Mouse (Mus musculus) liver, embryonic 12.5 days (tissue): Measurements from ENCODE around the gene Fam189b. TPM values are rescaled to one million over a fixed set of nuclear protein-coding genes. Genes with fewer than 3 reads are reported as not detected.
A peak's percentile ranks its signal among the peaks of the same experiment; 100 is the strongest.
"Not testable (repeated sequence)": the region's sequence is repeated elsewhere in the genome, so short reads cannot be mapped to it uniquely, and the experiment has no call there.

ENCODE experiments used
- ATAC-seq: fragments of 200-750 bp; cut with Nextera tagmentation; 2 replicates; pipeline ENCODE4 v1.8.0; 2017; ENCODE audit warnings: moderate number of reproducible peaks, mild to moderate bottlenecking, moderate library complexity
- H3K27ac ChIP-seq: fragments of 300-500 bp; sonication (generic); 2 replicates; pipeline ENCODE4 v1.5.1; 2016; ENCODE audit warnings: mild to moderate bottlenecking
- H3K27me3 ChIP-seq: fragments of 300-500 bp; sonication (generic); replicated peaks from 2 replicates; pipeline ENCODE4 v1.6.1; 2016; ENCODE audit warnings: mild to moderate bottlenecking, moderate library complexity
- H3K36me3 ChIP-seq: fragments of 300-500 bp; sonication (generic); 2 replicates; pipeline ENCODE4 v1.6.1; 2016; ENCODE audit warnings: mild to moderate bottlenecking, moderate library complexity
- H3K4me1 ChIP-seq: fragments of 300-500 bp; sonication (generic); 2 replicates; pipeline ENCODE4 v1.6.1; 2016
- H3K4me2 ChIP-seq: fragments of 300-500 bp; sonication (generic); 2 replicates; pipeline ENCODE4 v1.6.1; 2016; ENCODE audit warnings: mild to moderate bottlenecking, moderate library complexity
- H3K4me3 ChIP-seq: fragments of 300-500 bp; sonication (generic); 2 replicates; pipeline ENCODE4 v1.5.1; 2016; ENCODE audit warnings: mild to moderate bottlenecking, moderate library complexity
- H3K9ac ChIP-seq: fragments of 300-500 bp; sonication (generic); 2 replicates; pipeline ENCODE4 v1.6.1; 2016; ENCODE audit warnings: mild to moderate bottlenecking, moderate library complexity
- H3K9me3 ChIP-seq: fragments of 300-500 bp; sonication (generic); replicated peaks from 2 replicates; pipeline ENCODE4 v1.6.1; 2016; ENCODE audit warnings: mild to moderate bottlenecking, moderate library complexity
- WGBS: fragments of 180-500 bp; shearing (Covaris S2); methylation state at CpG from one replicate; pipeline ENCODE4 v1.1.7; 2016; ENCODE audit not compliant: insufficient replicate concordance; 5-methylcytosine and 5-hydroxymethylcytosine counted together
- polyA plus RNA-seq: library from polyadenylated mRNA; unstranded; fragments of >200 nt; fragmentation: Nextera tagmentation; extraction: Ambion mirVana; gene quantifications from 2 replicates; pipeline ENCODE4 v1.2.1, GENCODE M21; 2016

The Fam189b gene
- polyA plus RNA-seq, 1 experiment from 2014 or later, result 6.6 TPM

GRCm38 (mm10) chr3:89158651-89159050 is 24.3 kb upstream of the Fam189b start:
- 21% methylated on average over 7 of the region's 7 CpGs for WGBS
- H3K4me1 ChIP-seq, result peaks cover 29% of the 10 kb centered on the region
- H3K27me3 ChIP-seq, result peaks cover 49% of the 10 kb centered on the region
- H3K36me3 ChIP-seq, result no peaks in the 10 kb centered on the region
- H3K9me3 ChIP-seq, result no peaks in the 10 kb centered on the region
- no peak overlapping the region for H3K9ac ChIP-seq
- H3K27ac ChIP-seq, result no peak overlapping the region
- peak overlapping the region; percentile 99; the same call in 1 of the 2 replicates for H3K4me2 ChIP-seq
- no peak for ATAC-seq
- H3K4me3 ChIP-seq, result no peak overlapping the region

- H3K4me1 ChIP-seq, result peaks cover 35% of the 10 kb centered on the region
- H3K27ac ChIP-seq, result no peak overlapping the region
- no peaks in the 10 kb centered on the region for H3K9me3 ChIP-seq
- peaks cover 44% of the 10 kb centered on the region for H3K27me3 ChIP-seq
- H3K4me2 ChIP-seq, result peak overlapping the region; percentile 99
- H3K9ac ChIP-seq, result peak overlapping the region; percentile 59; the same call in 1 of the 2 replicates
- ATAC-seq, result no peak
- peak overlapping the region; percentile 63 for H3K4me3 ChIP-seq
- 3% methylated on average over 13 of the region's 13 CpGs for WGBS
- H3K36me3 ChIP-seq, result no peaks in the 10 kb centered on the region
These were observed 23.7 kb upstream of the Fam189b start for GRCm38 (mm10) chr3:89159211-89159610.

- H3K9me3 ChIP-seq, result no peaks in the 10 kb centered on the region
- peak; percentile 48 for ATAC-seq
- WGBS, result under 1% methylated on average over 66 of the region's 66 CpGs
- peak within 1 kb of the TSS; percentile 59 for H3K9ac ChIP-seq
- H3K4me3 ChIP-seq, result peak within 1 kb of the TSS; percentile 63
- H3K4me2 ChIP-seq, result peak within 1 kb of the TSS; percentile 99
- H3K27ac ChIP-seq, result no peak within 1 kb of the TSS
- H3K4me1 ChIP-seq, result peaks cover 36% of the 10 kb centered on the region
- H3K36me3 ChIP-seq, result no peaks in the 10 kb centered on the region
- peaks cover 42% of the 10 kb centered on the region for H3K27me3 ChIP-seq
These were observed 23.2 kb upstream of the Fam189b start, which contains the start of gene Hcn3 for GRCm38 (mm10) chr3:89159616-89160344. Gene Hcn3 (minus strand): TSS chr3:89160196.

GRCm38 (mm10) chr3:89161207-89161606 is 21.7 kb upstream of the Fam189b start:
- H3K36me3 ChIP-seq, H3K9me3 ChIP-seq, ATAC-seq, H3K4me3 ChIP-seq, H3K4me2 ChIP-seq, H3K27ac ChIP-seq, H3K9ac ChIP-seq: not testable (repeated sequence)
- Histone ChIP-seq H3K4me1 (peaks cover 45% of the 10 kb centered on the region), H3K27me3 (peaks cover 30% of the 10 kb centered on the region)

- peaks cover 29% of the 10 kb centered on the region for H3K27me3 ChIP-seq
- no peak overlapping the region for H3K4me3 ChIP-seq
- H3K4me1 ChIP-seq, result peaks cover 51% of the 10 kb centered on the region
- no peak for ATAC-seq
- H3K9me3 ChIP-seq, result no peaks in the 10 kb centered on the region
- H3K36me3 ChIP-seq, result peaks cover 7% of the 10 kb centered on the region
- H3K4me2 ChIP-seq, result no peak overlapping the region
- no peak overlapping the region for H3K9ac ChIP-seq
- no peak overlapping the region for H3K27ac ChIP-seq
- WGBS, result 72% methylated on average over 4 of the region's 4 CpGs
These were observed 21.2 kb upstream of the Fam189b start for GRCm38 (mm10) chr3:89161786-89162185.

DNA sequence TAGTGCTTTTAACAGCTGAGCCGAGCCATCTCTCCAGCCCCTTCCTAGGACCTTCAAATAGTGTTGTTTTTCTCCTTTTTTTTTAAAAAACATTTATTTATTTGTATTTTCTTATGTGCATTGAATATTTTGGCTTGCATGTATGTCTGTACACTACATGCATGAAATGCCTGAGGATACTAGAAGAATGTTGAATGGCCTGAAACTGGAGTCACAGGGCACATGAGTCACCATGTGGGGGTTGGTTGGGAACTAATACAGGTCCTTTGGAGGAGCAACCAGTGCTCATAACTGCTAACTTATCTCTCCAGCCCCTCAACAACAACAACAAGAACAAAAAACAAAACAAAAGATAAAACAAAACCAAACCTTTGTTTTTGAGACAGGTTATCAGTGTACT is 19.8 kb upstream of the Fam189b start:
- no peak overlapping the region for H3K4me2 ChIP-seq
- H3K9me3 ChIP-seq, result no peaks in the 10 kb centered on the region
- peaks cover 20% of the 10 kb centered on the region for H3K36me3 ChIP-seq
- ATAC-seq, result no peak
- peaks cover 55% of the 10 kb centered on the region for H3K4me1 ChIP-seq
- WGBS, result 69% methylated on average over 1 of the region's 1 CpGs
- H3K9ac ChIP-seq, result no peak overlapping the region
- no peak overlapping the region for H3K4me3 ChIP-seq
- no peak overlapping the region for H3K27ac ChIP-seq
- peaks cover 18% of the 10 kb centered on the region for H3K27me3 ChIP-seq

DNA sequence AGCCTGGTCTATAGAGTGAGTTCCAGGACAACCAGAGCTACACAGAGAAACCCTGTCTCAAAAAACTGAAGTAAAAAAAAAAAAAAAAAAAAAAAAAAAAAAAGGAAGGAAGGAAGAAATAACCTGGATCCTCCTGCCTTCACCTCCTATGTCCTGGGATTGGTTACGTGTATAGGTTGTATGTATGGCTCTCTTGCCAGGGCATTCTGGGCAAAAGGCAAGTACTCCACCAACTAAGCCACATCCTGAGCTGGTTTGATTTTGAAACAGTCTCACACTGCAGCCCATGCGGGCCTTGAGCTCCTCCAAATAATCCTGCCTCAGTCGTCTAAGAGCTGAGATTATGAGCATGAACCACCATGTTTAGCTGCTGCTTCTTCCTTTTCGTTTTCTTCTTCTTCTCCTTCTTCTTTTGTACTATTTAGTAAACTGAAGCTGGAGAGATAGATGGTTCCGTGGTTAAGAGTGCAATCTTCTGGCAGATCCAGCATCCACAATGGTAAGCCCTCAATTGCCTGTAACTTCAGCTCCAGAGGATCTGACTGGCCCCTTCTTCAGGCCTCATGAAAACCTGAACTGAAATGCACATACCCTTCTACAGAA is 19.2 kb upstream of the Fam189b start:
- WGBS, result 54% methylated on average over 5 of the region's 5 CpGs
- Histone ChIP-seq H3K9ac (peak overlapping the region; percentile 93), H3K4me2 (peak overlapping the region; percentile 74), H3K4me1 (peaks cover 54% of the 10 kb centered on the region), H3K27me3 (peaks cover 11% of the 10 kb centered on the region), H3K27ac (peak overlapping the region; percentile 97; the same call in 1 of the 2 replicates), H3K36me3 (peaks cover 26% of the 10 kb centered on the region), H3K9me3 (no peaks in the 10 kb centered on the region), H3K4me3 (peak overlapping the region; percentile 89)
- ATAC-seq, result no peak

GRCm38 (mm10) chr3:89164506-89165267 is 18.3 kb upstream of the Fam189b start, which contains the start of gene Clk2:
Gene Clk2 (plus strand): TSS chr3:89164795.
- Histone ChIP-seq H3K9ac (peak within 1 kb of the TSS; percentile 93), H3K4me1 (peaks cover 44% of the 10 kb centered on the region), H3K27ac (peak within 1 kb of the TSS; percentile 97), H3K4me2 (peak within 1 kb of the TSS; percentile 74), H3K36me3 (peaks cover 35% of the 10 kb centered on the region), H3K4me3 (peak within 1 kb of the TSS; percentile 89), H3K27me3 (peaks cover 2% of the 10 kb centered on the region; the same call in 1 of the 2 replicates), H3K9me3 (no peaks in the 10 kb centered on the region)
- WGBS, result under 1% methylated on average over 77 of the region's 79 CpGs
- peak; percentile 98 for ATAC-seq

- H3K27ac ChIP-seq, result peak overlapping the region; percentile 97
- WGBS, result 15% methylated on average over 12 of the region's 12 CpGs
- H3K4me3 ChIP-seq, result peak overlapping the region; percentile 89
- H3K9me3 ChIP-seq, result no peaks in the 10 kb centered on the region
- no peak for ATAC-seq
- H3K27me3 ChIP-seq, result no peaks in the 10 kb centered on the region
- H3K4me1 ChIP-seq, result peaks cover 37% of the 10 kb centered on the region
- H3K4me2 ChIP-seq, result peak overlapping the region; percentile 74
- peak overlapping the region; percentile 93 for H3K9ac ChIP-seq
- peaks cover 42% of the 10 kb centered on the region for H3K36me3 ChIP-seq
These were observed 17.6 kb upstream of the Fam189b start for GRCm38 (mm10) chr3:89165268-89165870.

DNA sequence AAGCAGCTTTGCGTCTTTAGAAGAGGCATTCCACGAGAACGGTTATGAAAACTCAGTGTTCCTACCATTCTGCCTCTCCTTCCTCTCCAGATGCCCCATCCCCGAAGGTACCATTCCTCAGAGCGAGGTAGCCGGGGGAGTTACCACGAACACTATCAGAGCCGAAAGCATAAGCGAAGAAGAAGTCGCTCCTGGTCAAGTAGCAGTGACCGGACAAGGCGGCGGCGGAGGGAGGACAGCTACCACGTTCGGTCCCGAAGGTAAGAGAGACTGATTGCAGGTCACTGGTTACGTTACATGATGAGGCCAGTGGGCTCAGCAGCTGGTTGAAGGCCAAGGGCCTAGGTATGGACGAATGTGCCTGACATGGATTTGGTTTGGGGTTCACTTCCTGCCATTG is 16.0 kb upstream of the Fam189b start:
- H3K4me1 ChIP-seq, result peaks cover 31% of the 10 kb centered on the region
- peaks cover 58% of the 10 kb centered on the region for H3K36me3 ChIP-seq
- no peak overlapping the region for H3K4me3 ChIP-seq
- no peaks in the 10 kb centered on the region for H3K27me3 ChIP-seq
- 88% methylated on average over 19 of the region's 19 CpGs for WGBS
- no peak overlapping the region for H3K27ac ChIP-seq
- H3K9me3 ChIP-seq, result no peaks in the 10 kb centered on the region
- no peak for ATAC-seq
- no peak overlapping the region for H3K9ac ChIP-seq
- peak overlapping the region; percentile 74; the same call in 1 of the 2 replicates for H3K4me2 ChIP-seq

- 88% methylated on average over 11 of the region's 11 CpGs for whole genome bisulfite sequencing
These were observed 8.1 kb upstream of the Fam189b start for GRCm38 (mm10) chr3:89174844-89175243.

More at GRCm38 (mm10) chr3:89174844-89175243, 8.1 kb upstream of the Fam189b start:
- no peak for ATAC-seq
- H3K27ac ChIP-seq, result no peak overlapping the region
- peaks cover 24% of the 10 kb centered on the region for H3K4me1 ChIP-seq
- no peaks in the 10 kb centered on the region for H3K27me3 ChIP-seq
- H3K4me2 ChIP-seq, result no peak overlapping the region
- H3K4me3 ChIP-seq, result no peak overlapping the region
- H3K9me3 ChIP-seq, result no peaks in the 10 kb centered on the region
- peaks cover 82% of the 10 kb centered on the region for H3K36me3 ChIP-seq
- H3K9ac ChIP-seq, result 0 out of 2 replicates have a peak overlapping the region, but pooled peaks have one; percentile 12
